Mouse (Mus musculus): Measurements from ENCODE around the gene Ptch1. TPM values are rescaled to one million over a fixed set of nuclear protein-coding genes. Genes with fewer than 3 reads are reported as not detected.

Ptch1 gene
- polyA plus RNA-seq, 1 experiment from 2014 or later: 3.4 TPM

Other genes with a start within 250 kb of the Ptch1 start
- 9.2 and 11.8 TPM in 2 replicates for gene Fancc, start 76.3 kb downstream of the Ptch1 start, polyA plus RNA-seq (2015; fragmentation: Nextera tagmentation; extraction: Ambion mirVana)
- gene Ercc6l2, start 241.6 kb upstream of the Ptch1 start, polyA plus RNA-seq (2015; fragmentation: Nextera tagmentation; extraction: Ambion mirVana): 8.4 and 12.0 TPM in 2 replicates